Mouse (Mus musculus): ENCODE results near the gene Mt2. TPM values are rescaled to one million over a fixed set of nuclear protein-coding genes. Genes with fewer than 3 reads are reported as not detected.

Mt2 gene
- polyA plus RNA-seq, 1 experiment from 2014 or later = 155 TPM

Other genes starting within 250 kb of the Mt2 start
- 42.4 and 47.8 TPM in 2 replicates for gene Amfr, start 159.8 kb upstream of the Mt2 start, polyA plus RNA-seq (2014; fragmentation: Nextera tagmentation; extraction: Ambion mirVana)
- 128 and 141 TPM in 2 replicates for gene Nudt21, start 135.6 kb upstream of the Mt2 start, polyA plus RNA-seq (2014; fragmentation: Nextera tagmentation; extraction: Ambion mirVana)
- 13.4 and 17.1 TPM in 2 replicates for gene Ogfod1, start 135.5 kb upstream of the Mt2 start, polyA plus RNA-seq (2014; fragmentation: Nextera tagmentation; extraction: Ambion mirVana)
- gene Bbs2, start 73.7 kb upstream of the Mt2 start, polyA plus RNA-seq (2014; fragmentation: Nextera tagmentation; extraction: Ambion mirVana) = 12.2 and 13.2 TPM in 2 replicates
- 1.3 TPM in 1 of 2 replicates, not detected in the other for gene Mt4, start 35.5 kb upstream of the Mt2 start, polyA plus RNA-seq (2014; fragmentation: Nextera tagmentation; extraction: Ambion mirVana)
- 8.0 and 8.7 TPM in 2 replicates for gene Mt3, start 20.1 kb upstream of the Mt2 start, polyA plus RNA-seq (2014; fragmentation: Nextera tagmentation; extraction: Ambion mirVana)
- 473 and 778 TPM in 2 replicates for gene Mt1, start 6.4 kb downstream of the Mt2 start, polyA plus RNA-seq (2014; fragmentation: Nextera tagmentation; extraction: Ambion mirVana)
- gene Nup93, start 41.9 kb downstream of the Mt2 start, polyA plus RNA-seq (2014; fragmentation: Nextera tagmentation; extraction: Ambion mirVana) = 90.0 and 98.1 TPM in 2 replicates
- 0.05 TPM in 1 of 2 replicates, not detected in the other for gene Slc12a3, start 156.5 kb downstream of the Mt2 start, polyA plus RNA-seq (2014; fragmentation: Nextera tagmentation; extraction: Ambion mirVana)
- gene Herpud1, start 213.8 kb downstream of the Mt2 start, polyA plus RNA-seq (2014; fragmentation: Nextera tagmentation; extraction: Ambion mirVana) = 77.7 and 97.4 TPM in 2 replicates